In genomic region chr13:25857096-25857495, GRCm38 (mm10) we compare ENCODE assay signal across 33 mouse cellular contexts.
A peak's percentile ranks its signal among the peaks of the same experiment; 100 is the strongest.
DNase-seq lines count a peak whose midpoint lies in the region; ATAC-seq lines count a peak whose summit lies in the region.
"Had no signal": no experiment of that assay in that cellular context is flagged by ENCODE, and none has a peak within 500 bp of the region (broad histone marks: within the 10 kb centered on the region; RNA-seq: fewer than 3 reads in every experiment).

No protein-coding gene starts in this region.

- no peak overlapping the region for H3K27ac ChIP-seq in midbrain, embryonic 16.5 days (ENCODE audit: low read length)
- no peak overlapping the region for H3K27ac ChIP-seq in midbrain, embryonic 14.5 days (replicated peaks; ENCODE audit: low read depth, low read length)
- H3K27ac ChIP-seq: forebrain, embryonic 15.5 days; heart, adult 2 months; hindbrain, embryonic 13.5 days; kidney, postnatal 0 days; limb, embryonic 10.5 days; limb, embryonic 15.5 days; liver, embryonic 14.5 days; midbrain, embryonic 15.5 days; neural tube, embryonic 12.5 days had no signal

- H3K36me3 ChIP-seq in midbrain, embryonic 16.5 days (ENCODE audit: control insufficient read depth, insufficient read depth, low read length): no peaks in the 10 kb centered on the region
- no peaks in the 10 kb centered on the region for H3K36me3 ChIP-seq in midbrain, embryonic 14.5 days (ENCODE audit: control insufficient read depth, insufficient read depth, low read length)
- H3K36me3 ChIP-seq: forebrain, embryonic 15.5 days; heart, embryonic 12.5 days; hindbrain, embryonic 13.5 days; limb, embryonic 10.5 days; limb, embryonic 15.5 days; midbrain, embryonic 15.5 days; neural tube, embryonic 12.5 days had no signal

- no peak overlapping the region for H3K4me3 ChIP-seq in midbrain, embryonic 16.5 days (ENCODE audit: low read depth, low read length)
- no peak overlapping the region for H3K4me3 ChIP-seq in midbrain, embryonic 14.5 days (replicated peaks; ENCODE audit: low read depth, low read length)
- H3K4me3 ChIP-seq: forebrain, embryonic 15.5 days; heart, adult 2 months; heart, embryonic 12.5 days; hindbrain, embryonic 13.5 days; limb, embryonic 10.5 days; limb, embryonic 15.5 days; megakaryocyte, embryonic 14.5 days; midbrain, embryonic 15.5 days; myocyte; neural tube, embryonic 12.5 days had no signal

- ATAC-seq in midbrain, embryonic 16.5 days: 0 out of 2 replicates have a peak, but pooled peaks have one; percentile 42
- no peak for ATAC-seq in midbrain, embryonic 14.5 days (ENCODE audit: low FRiP score, low TSS enrichment)
- ATAC-seq: forebrain, embryonic 15.5 days; intestine, embryonic 16.5 days; midbrain, embryonic 15.5 days; Patski had no signal

- no peak overlapping the region for H3K9ac ChIP-seq in midbrain, embryonic 16.5 days (ENCODE audit: low read depth, low read length)
- no peak overlapping the region for H3K9ac ChIP-seq in midbrain, embryonic 14.5 days (replicated peaks; ENCODE audit: low read length)
- H3K9ac ChIP-seq: forebrain, embryonic 15.5 days; heart, embryonic 12.5 days; hindbrain, embryonic 13.5 days; limb, embryonic 15.5 days; liver, embryonic 14.5 days; lung, embryonic 14.5 days; midbrain, embryonic 15.5 days; neural tube, embryonic 12.5 days had no signal

- no peaks in the 10 kb centered on the region for H3K9me3 ChIP-seq in midbrain, embryonic 16.5 days (replicated peaks; ENCODE audit: control insufficient read depth, low read length, poor library complexity, severe bottlenecking)
- H3K9me3 ChIP-seq in midbrain, embryonic 14.5 days (ENCODE audit: control insufficient read depth, low read length): no peaks in the 10 kb centered on the region
- H3K9me3 ChIP-seq: forebrain, embryonic 15.5 days; heart, embryonic 12.5 days; hindbrain, embryonic 13.5 days; limb, embryonic 10.5 days; limb, embryonic 15.5 days; midbrain, embryonic 15.5 days; neural tube, embryonic 12.5 days had no signal

- no peak overlapping the region for H3K4me2 ChIP-seq in midbrain, embryonic 16.5 days (ENCODE audit: low read length)
- H3K4me2 ChIP-seq in midbrain, embryonic 14.5 days (ENCODE audit: low read length): no peak overlapping the region
- H3K4me2 ChIP-seq: forebrain, embryonic 15.5 days; heart, embryonic 12.5 days; hindbrain, embryonic 13.5 days; limb, embryonic 15.5 days; lung, embryonic 14.5 days; midbrain, embryonic 15.5 days; neural tube, embryonic 12.5 days had no signal

- H3K4me1 ChIP-seq in midbrain, embryonic 16.5 days (ENCODE audit: control insufficient read depth, insufficient read depth, low read length): no peaks in the 10 kb centered on the region
- no peaks in the 10 kb centered on the region for H3K4me1 ChIP-seq in midbrain, embryonic 14.5 days (ENCODE audit: control insufficient read depth, insufficient read depth, low read length)
- H3K4me1 ChIP-seq: forebrain, embryonic 15.5 days; heart, embryonic 12.5 days; hindbrain, embryonic 13.5 days; limb, embryonic 10.5 days; limb, embryonic 15.5 days; megakaryocyte, embryonic 14.5 days; midbrain, embryonic 15.5 days; neural tube, embryonic 12.5 days had no signal

- WGBS in midbrain, embryonic 16.5 days: 81% methylated on average over 3 of the region's 3 CpGs
- WGBS in midbrain, embryonic 14.5 days: 80% methylated on average over 3 of the region's 3 CpGs

- no peaks in the 10 kb centered on the region for H3K27me3 ChIP-seq in midbrain, embryonic 16.5 days (ENCODE audit: control insufficient read depth, insufficient read depth, low read depth, low read length)
- no peaks in the 10 kb centered on the region for H3K27me3 ChIP-seq in midbrain, embryonic 14.5 days (ENCODE audit: control insufficient read depth, insufficient read depth, low read length)
- H3K27me3 ChIP-seq: forebrain, embryonic 15.5 days; heart, embryonic 12.5 days; hindbrain, embryonic 13.5 days; limb, embryonic 15.5 days; megakaryocyte, embryonic 14.5 days; midbrain, embryonic 15.5 days; neural tube, embryonic 12.5 days; Patski had no signal

- DNase-seq in adrenal gland, postnatal 10 days: peak; percentile 5
- DNase-seq in adrenal gland, adult 18-20 months (ENCODE audit: low spot score in 2 of 2): no peak
- no peak for DNase-seq in midbrain, embryonic 14.5 days
- DNase-seq in lung, postnatal 10 days: peak; percentile 14
- DNase-seq in skeletal muscle tissue, adult 2 months (ENCODE audit: low read depth, low spot score): peak; percentile 2
- DNase-seq in spleen, postnatal 4 days (ENCODE audit: low spot score in 2 of 2): no peak
- no peak for DNase-seq in spleen, postnatal 14 days (ENCODE audit: low spot score in 2 of 2)
- DNase-seq: cerebellum, adult 2 months; cerebellum, postnatal 14 days; gastrocnemius, postnatal 25 days; heart, adult 2 months; heart, postnatal 4 days; kidney, adult 8-10 months; kidney, postnatal 4 days; layer of hippocampus, postnatal 36 days; lung, embryonic 14.5 days; right cerebral cortex, postnatal 4 days; thymus, adult 18-20 months; thymus, postnatal 36 days had no signal

Comparison
In these comparisons a context has a peak if more than half of its experiments do, and no peak if none do; other contexts are left out.
1. DNase-seq: peak in adrenal gland, postnatal 10 days (single experiment), lung, postnatal 10 days (single experiment) and skeletal muscle tissue, adult 2 months (single experiment); none in adrenal gland, adult 18-20 months (0 of 2), midbrain, embryonic 14.5 days (single experiment), spleen, postnatal 4 days (0 of 2) and spleen, postnatal 14 days (0 of 2).